Mouse (Mus musculus) lung, embryonic 16.5 days (tissue): ENCODE measurements around the gene Apoo. TPM values are rescaled to one million over a fixed set of nuclear protein-coding genes. Genes with fewer than 3 reads are reported as not detected.

Source experiments
- microRNA-seq: library from miRNA; unstranded; fragments of <30 nt; microRNA quantifications from one replicate; pipeline ENCODE4, GENCODE M21; 2016
- polyA plus RNA-seq: library from polyadenylated mRNA; unstranded; fragments of >200 nt; fragmentation: Nextera tagmentation; extraction: Ambion mirVana; gene quantifications from 2 replicates; pipeline ENCODE4 v1.2.1, GENCODE M21; 2015

Apoo gene
- polyA plus RNA-seq, 1 experiment from 2014 or later, result 69.4 TPM

Small RNA genes lying within 50 kb of the gene (microRNA-seq; reads per million reads assigned to microRNA genes)
- gene Gm44477, result not detected

Other genes starting within 250 kb of the Apoo start
- 31.6 and 32.0 TPM in 2 replicates for gene Zfx, start 243.4 kb upstream of the Apoo start, polyA plus RNA-seq
- 65.1 and 68.5 TPM in 2 replicates for gene Eif2s3x, start 154.3 kb upstream of the Apoo start, polyA plus RNA-seq
- 7.1 and 7.3 TPM in 2 replicates for gene Klhl15, start 132.5 kb upstream of the Apoo start, polyA plus RNA-seq
- gene Fam90a1b, start 340 bp upstream of the Apoo start, polyA plus RNA-seq, result not detected in 2 replicates
- gene Maged1, start 175.0 kb downstream of the Apoo start, polyA plus RNA-seq, result 549 and 589 TPM in 2 replicates